Mouse (Mus musculus): ENCODE results near the gene Sec24c.

The Sec24c gene

DNA sequence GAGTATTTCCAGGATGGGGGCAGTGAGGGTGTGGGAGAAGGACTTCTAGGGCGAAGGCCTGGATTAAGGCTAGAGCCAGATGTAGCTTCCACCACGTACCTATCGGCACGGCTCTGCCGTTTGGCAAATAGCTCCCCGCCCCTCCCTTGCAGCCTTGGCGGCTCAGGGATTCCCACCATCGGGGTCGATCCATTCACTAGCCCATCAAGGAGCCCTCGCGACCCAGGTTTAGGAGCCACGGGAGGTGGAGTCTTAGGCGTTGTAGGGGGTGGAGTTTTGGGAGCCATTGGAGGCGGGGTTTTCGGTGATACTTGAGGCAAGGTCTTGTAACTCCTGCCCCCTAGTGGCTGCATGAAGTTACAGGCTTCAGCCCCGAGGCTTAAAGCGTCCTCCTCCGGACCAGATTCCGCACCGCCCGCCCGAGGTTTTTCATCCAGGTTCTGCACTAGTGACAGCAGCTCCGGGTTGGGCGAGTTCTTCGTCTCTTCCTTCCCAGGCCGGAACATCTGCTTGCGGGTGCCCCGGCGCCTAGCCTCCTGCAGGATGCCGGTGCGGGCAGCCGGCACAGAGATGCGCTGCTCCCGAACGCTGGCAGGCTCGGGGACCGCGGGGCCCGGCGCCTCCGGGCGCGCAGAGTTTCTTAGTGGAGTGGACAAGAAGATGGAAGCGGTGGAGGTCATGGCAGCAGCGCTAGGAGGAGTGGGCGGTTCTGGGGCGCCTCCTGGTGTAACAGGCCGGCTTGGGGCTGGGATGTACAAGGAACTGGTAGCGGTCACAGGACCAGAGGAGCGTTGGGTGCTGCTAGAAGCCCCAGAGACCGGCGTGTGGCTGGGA is 13.1 kb upstream of the Sec24c start:
- peak; percentile 81 for DNase-seq (ENCODE audit: low spot score)

DNA sequence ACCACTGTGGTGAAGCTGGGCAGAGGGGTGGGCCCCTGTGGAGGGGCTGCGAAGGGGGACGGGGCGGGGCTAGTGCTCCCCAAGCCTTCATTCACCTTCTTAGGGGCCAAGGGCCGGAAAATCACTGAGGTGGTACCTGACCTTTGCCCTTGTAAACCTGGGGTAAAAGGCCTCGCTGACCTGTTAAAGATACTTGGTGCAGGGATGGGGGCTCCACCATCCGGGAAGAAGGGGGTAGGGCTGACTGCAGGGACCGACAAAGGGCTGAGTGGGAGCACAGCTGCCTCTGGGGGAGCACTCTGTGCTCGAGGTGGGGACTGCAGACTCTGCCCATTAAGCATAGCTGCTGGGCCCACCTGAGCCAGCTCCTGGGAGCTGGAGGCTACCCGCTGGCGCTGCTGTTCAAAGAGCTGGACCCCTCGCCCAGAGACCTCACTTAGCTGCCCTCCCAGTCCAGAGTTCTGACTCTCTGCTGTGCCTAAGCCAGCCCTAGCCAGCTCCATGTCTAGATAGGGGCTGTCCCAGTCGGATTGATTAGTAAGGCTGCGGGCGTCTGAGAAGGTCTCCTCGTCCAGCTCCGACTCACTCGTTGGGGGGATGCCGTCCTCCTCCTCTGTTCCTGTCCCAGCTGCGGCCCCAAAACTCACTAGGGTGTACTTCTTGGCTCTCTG is 12.3 kb upstream of the Sec24c start:
- DNase-seq (ENCODE audit: low spot score): no peak

DNA sequence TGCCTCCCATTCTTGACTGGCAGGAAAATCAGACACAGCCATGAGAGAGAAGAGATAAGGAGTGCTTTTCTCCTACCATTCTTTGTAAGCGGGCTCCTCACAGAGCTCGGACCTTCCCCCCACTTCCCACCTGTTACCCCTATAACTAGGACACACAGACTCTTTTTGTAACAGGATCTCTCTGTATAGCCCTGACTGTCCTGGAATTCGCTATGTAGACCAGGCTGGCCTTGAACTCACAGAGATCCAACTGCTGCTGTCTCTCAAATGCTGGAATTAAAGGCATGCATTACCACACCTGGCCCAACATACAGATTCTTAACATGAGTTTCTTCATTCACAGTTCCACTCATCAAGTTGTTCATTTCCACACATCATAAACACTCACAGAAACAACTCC is 11.4 kb upstream of the Sec24c start:
- no peak for DNase-seq (ENCODE audit: low spot score)

DNA sequence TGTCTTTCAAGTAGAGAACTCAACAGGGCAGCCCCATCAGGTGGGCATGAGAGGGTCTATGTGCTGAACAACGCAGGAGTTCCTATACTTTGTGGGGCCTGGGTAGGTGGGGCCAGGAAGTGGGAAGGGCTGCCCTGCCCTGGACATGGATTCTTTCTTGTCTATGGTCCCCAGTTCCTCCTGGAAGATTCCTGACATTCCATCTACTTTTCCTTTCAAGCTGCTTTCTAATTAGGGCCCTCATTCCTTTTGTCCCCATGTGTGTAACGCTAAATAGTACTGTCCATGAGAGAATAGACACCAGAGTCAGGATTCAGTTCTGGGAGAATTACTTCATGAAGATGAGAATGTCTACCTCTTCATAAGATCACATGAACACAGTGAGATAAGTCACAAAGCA is 10.5 kb upstream of the Sec24c start:
- no peak for DNase-seq (ENCODE audit: low spot score)

DNA sequence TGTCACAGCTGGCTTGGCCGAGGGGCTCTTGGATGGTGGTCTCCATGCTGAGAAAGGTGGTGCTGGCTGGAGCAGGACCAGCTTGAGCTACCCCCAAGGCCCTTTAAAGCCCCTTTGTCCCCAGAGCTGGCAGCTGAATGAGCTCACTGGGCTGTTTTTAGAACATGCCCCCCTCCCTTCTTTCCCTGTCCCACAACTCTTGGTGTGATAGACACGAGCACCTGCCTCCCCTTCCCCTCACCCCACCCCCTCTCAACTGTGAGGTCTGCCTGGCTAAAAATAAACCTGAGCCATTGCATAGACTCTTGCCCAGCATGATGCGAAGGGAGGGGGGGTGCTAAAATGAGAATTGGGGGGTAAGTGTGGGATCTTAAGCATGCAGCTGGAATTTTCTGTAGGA is 9.7 kb upstream of the Sec24c start:
- DNase-seq (ENCODE audit: low spot score): no peak

DNA sequence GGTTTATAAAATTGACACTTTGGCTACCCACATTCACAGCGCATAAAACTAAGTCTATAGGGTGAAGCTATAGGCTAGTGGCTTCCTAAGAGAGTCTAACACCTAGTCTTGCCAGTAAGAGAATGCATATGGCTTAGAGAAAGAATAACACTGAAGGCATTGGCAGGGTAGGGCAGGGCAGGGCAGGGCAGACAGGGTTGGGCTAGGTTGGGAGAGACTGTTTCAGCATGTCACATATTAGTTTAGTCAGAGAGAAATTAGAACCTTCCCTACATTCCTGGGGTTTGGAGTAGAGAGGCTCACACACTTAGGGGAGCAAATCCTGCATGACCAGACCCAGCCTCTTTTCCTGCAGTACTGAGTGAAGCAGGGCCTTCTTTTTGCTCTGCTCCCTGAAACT is 6.6 kb upstream of the Sec24c start:
- DNase-seq (ENCODE audit: low spot score): no peak

DNA sequence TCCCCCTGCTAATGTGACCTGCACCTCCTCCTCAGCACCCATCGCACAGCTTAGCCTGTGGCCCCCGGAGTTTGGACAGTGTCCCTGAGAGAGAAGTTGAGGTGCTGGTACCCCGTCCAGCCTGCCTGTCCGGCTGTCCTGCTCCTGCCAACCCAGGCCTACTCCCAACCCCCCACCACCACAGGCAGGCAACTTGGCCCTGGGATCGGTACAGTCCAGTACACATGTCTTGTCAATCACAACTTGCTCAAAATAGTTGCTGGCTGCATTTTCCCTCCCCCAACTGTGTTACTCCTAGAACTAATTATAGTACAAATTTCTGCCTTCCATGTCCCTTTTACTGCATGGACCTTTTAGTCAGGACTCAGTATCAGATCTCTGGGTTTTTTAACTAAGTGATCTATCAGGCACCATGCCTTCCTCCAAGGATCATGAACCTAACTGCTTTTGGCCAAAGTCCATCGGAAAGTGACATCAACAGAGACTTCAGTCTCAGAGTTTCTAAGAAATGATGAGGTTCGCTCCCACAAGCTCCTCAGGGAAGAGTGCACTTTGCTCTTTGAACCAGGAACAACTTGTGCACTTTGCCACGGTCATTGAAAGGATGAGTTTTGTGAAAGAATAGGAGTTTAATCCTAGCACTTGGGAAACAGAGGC is 5.8 kb upstream of the Sec24c start, which contains the start of gene Synpo2l:
TSS of gene Synpo2l (minus strand) at position 201 of the 657 bp plus-strand sequence.
- DNase-seq (ENCODE audit: low spot score): no peak

DNA sequence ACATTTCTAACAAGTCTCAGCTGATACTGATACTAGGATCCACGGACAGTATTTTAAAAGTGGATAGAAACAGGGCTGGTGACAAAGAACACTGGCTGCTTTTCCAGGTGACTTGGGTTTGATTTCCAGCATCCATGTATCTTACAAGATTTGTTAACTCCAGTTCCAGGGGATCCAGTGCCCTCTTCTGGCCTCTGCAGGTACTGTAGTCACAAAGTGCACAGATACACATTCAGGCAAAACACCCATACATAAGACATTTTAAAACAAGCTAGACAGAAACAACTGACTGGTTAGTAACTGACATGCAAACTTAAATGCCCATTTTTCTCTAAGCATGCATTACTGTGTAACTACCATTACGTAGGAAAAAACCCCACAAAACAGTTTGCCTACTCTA is 1.1 kb upstream of the Sec24c start:
- DNase-seq (ENCODE audit: low spot score): peak; percentile 31

DNA sequence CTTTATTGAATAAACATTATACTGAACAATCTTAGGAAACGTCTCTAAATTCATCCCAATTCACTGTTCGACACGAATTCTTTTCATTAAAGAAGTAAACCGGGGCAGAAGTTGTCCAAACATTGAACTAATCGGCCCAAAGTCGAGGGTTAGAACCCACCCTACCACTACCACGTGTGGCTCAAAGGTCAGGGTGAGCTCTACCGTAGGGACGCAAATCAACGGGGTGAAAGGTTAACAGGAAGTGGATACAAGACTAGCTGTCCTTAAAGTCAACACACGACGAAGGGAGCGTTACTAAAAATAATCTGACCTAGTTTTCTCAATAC is 409 bp upstream of the Sec24c start:
- peak; percentile 18 for DNase-seq (ENCODE audit: low spot score)

DNA sequence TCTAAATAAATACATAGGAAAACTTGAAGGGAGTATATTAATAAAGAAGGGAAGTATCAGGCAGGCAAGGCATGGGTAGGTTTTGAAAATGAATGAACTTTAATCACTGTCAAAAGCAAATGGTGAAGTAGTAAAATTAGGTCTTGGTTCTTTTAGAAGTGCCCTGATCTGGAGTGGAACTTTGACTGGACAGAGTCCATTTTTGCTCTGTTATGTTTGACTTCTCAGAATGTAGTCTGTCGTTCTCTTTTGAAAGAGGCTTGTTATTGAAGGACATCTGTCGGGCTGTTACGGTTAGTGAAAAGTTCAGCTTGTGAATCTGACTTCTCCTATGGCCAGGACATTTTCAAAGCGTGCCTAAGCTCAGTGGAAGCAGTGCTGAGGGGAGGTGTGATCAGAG is 3.8 kb downstream of the Sec24c start:
- DNase-seq (ENCODE audit: low spot score): no peak

DNA sequence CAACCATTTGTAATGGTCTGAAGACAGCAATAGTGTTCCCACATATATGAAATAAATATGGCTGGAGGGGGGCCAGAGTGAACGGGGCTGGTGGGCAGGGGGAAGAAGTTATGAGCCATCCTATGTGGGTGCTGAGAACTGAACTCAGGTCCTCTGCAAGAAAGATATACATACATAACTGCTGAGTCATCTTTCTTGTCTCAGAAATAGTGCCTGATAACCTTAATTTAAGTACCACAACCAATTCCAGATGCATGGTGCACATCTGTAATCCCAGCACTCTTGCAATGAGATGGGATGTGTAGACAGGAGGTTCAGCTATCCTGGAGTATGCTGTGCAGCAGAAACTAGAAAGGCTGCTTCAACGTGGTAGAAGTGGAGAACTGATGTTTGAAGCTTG is 7.6 kb downstream of the Sec24c start:
- no peak for DNase-seq (ENCODE audit: low spot score)

DNA sequence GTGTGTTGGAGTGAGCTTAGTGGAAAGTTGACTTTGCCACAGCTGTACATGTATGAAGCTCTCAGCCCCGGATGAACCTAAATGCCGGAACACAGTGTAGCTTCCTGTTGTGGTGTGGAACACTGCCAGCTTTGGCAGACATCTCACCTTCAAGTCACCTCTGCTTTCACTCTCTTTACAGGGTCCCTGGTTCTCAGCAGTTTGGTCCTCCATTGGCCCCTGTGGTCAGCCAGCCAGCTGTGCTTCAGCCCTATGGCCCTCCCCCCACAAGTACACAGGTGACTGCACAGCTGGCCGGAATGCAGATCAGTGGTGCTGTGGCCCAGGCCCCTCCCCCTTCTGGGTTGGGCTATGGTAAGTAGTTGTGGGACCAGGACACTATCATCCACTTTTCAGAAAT is 8.4 kb downstream of the Sec24c start:
- peak; percentile 29 for DNase-seq (ENCODE audit: low spot score)

DNA sequence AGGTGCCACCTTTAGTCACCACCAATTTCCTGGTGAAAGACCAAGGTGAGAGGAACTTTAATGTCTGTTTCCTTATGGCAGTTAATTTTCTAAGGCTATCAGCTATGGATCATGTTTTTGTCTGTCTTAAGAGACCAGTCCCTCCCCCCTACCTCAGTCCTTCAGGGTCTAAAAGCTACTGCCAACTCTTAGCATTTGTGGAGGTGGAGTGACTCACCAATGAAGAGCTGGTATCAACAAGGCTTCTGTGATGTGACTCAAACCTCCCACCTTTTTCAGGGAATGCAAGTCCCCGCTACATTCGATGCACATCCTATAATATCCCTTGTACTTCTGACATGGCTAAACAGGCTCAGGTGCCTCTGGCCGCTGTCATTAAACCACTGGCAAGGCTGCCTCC is 12.5 kb downstream of the Sec24c start:
- no peak for DNase-seq (ENCODE audit: low spot score)

DNA sequence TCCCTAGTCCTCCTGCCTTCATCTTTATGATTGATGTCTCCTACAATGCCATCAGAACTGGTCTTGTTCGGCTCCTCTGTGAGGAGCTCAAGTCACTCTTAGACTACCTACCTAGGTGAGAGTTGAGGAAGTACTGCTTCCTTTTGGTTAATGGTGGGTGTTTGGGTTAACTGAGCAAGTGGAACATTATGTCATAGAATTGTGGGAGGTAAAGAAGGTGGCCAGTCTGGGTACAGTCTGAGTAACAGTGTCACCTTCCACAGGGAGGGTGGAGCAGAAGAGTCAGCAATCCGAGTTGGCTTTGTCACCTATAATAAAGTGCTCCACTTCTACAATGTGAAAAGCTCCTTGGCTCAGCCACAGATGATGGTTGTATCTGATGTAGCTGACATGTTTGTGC is 14.9 kb downstream of the Sec24c start:
- DNase-seq (ENCODE audit: low spot score): no peak

DNA sequence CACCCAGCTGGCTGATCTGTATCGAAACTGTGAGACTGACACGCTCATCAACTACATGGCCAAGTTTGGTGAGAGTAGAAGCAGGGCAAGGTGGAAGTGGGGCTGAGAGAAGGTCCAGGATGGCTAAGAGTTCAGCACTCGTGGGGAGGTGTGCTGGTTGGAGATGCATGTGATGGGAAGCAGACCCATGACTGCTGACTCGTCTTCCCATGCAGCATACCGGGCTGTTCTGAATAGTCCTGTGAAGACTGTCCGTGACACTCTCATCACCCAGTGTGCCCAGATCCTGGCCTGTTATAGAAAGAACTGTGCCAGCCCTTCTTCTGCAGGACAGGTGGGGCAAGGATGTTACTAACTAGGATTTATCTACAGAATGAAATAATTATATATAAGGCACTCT is 17.7 kb downstream of the Sec24c start:
- DNase-seq (ENCODE audit: low spot score): no peak

DNA sequence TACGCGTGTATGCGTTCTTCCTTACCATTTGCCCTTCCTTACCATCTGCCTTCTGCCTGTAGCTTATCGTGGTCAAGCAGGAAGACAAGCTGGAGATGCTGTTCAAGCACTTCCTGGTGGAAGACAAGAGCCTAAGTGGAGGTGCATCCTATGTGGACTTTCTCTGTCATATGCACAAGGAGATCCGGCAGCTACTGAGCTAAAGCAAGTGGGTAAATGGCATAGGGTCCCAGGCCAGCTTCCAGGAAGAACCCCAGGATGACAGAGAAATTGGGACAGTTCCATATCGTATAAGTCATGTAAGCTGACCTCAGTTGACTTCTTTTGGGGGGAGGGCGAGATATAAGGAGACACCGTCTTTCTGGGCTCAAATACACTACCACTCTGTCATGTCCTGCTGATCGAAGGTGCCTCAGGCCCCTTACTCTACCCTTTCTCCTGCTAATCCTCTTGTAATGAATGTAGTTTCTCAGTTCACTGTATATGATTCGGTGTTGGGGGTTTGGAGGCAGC is 19.5 kb downstream of the Sec24c start:
- no peak for DNase-seq (ENCODE audit: low spot score)

DNA sequence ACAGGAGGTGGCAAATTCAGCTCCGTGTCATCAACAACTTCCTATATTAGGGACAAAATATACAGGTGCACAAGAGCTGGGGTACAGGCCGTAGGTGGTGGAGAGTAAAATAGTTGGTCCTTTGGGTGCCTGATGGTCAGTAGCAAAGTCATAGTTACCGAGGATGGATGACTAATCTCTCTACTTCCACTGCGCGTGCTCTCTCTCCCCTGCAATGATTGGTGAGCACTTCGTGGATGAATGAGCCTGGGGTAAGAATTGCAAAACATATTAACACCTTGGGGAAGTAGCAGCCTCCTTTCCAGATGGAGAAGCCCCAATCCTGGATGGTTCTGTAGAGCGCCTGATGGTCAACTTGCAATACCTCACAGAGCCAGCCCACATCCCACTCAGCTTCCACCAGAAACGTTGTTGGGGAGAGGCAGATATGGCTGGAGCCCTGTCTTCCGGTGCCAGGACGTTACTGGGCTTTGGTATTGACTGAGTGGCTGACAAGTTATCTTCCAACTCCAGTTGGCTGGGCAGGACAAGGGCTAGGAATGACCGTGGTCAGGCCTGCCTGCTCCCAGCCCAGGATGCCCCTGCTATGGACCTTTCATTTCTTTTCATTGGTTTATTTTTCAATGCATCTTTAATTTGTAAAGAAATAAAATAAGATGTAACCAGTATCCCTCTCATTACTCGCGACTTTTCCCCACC is 20.2 kb downstream of the Sec24c start:
- DNase-seq (ENCODE audit: low spot score): no peak

DNA sequence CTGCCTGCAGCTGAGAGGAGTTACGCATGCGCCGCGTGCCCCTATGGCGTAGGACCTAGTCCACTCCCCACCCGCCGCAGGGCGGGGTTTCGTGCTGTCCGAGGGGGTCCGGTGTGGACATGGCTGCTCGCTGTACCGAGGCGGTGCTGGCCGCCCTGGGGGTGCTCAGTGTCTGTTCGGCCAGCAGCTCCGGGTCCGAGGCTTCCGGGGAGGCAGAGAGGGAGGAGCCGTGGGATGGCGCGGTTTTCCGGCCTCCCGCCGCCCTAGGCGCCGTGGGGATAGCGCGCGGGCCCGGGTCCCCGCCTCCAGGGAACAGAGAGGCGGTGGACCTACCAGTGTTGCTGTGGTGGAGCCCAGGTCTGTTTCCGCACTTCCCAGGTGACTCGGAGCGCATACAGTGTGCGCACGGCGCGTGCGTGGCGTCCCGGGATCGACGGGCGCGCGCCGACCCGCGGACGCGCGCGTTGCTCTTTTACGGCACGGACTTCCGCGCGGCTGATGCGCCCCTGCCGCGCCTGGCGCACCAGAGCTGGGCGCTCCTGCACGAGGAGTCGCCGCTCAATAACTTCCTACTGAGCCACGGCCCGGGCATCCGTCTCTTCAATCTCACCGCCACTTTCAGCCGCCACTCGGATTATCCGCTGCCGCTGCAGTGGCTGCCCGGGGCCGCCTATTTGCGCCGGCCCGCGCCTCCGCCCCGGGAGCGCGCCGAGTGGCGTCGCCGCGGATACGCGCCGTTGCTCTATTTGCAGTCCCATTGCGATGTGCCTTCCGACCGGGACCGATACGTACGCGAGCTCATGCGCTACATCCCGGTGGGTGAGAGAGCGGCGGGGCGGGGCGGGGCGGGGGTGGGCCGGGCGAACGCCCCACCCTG is 21.0 kb downstream of the Sec24c start, which contains the start of gene Fut11:
TSS of gene Fut11 (plus strand) at position 85 of the 877 bp plus-strand sequence.
- peak; percentile 69 for DNase-seq (ENCODE audit: low spot score)

DNA sequence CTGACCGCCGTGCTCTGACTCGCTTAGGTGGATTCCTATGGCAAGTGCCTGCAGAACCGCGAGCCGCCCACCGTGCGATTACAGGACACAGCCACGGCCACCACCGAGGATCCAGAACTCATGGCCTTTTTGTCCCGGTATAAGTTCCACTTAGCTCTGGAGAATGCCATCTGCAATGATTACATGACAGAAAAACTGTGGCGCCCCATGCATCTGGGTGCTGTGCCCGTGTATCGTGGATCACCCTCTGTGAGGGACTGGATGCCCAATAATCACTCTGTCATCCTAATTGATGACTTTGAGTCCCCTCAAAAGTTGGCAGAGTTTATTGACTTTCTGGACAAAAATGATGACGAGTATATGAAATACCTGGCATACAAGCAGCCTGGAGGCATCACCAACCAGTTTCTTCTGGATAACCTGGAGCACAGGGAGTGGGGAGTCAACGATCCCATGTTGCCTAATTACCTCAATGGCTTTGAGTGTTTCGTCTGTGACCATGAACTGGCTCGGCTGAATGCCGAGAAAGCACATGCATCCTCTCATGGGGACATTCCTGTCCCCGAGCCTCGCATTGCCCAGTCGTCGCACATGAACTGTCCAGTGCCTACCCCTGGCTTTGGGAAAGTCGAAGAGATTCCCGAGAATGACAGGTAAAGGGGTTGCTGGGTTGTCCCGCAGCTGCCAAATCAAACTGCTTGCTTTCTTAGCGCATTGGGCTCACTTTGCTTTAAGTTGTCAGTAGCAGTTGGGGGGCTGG is 21.8 kb downstream of the Sec24c start:
- no peak for DNase-seq (ENCODE audit: low spot score)

DNA sequence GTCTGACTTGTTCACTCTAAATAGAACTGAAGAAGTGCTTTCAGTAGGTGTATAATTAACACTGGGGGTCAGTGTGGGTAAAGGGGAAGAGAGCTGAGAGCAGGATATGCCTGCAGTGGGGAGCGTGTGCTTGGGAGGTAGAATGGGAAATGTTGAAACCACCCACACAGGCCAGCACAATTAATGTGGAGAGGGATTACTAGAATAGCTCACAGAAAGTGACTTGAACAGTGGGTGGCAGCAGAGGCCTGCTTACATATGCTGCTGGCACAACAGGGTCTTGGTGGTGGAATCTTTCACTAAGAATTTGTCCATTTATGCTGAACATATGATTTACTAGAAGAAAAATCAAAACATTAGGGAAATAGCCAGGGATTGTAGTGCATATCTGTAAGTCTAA is 22.9 kb downstream of the Sec24c start:
- no peak for DNase-seq (ENCODE audit: low spot score)

DNA sequence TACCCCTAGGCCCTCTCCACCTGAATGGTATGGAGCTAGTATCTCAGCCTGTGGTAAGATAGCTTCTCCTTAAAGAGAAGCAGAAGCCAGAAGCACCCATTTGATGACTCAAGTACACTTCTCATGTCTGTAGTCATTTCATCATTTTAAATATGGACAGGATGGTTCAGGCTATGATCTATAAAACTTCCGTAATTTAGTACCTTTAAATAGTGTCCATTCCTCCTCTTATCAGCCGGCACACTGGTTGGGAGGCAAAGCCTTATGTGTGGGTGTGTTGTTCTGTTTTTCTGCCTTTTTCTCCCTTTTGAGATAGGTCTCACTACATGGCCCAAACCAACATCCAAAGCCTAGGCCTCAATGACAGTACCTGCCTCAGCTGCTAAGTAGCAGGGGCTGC is 24.4 kb downstream of the Sec24c start:
- no peak for DNase-seq (ENCODE audit: low spot score)
